Mouse (Mus musculus): Measurements from ENCODE around the gene Gm20715.
"Not testable (repeated sequence)": the region's sequence is repeated elsewhere in the genome, so short reads cannot be mapped to it uniquely, and the experiment has no call there.

Gm20715 gene

DNA sequence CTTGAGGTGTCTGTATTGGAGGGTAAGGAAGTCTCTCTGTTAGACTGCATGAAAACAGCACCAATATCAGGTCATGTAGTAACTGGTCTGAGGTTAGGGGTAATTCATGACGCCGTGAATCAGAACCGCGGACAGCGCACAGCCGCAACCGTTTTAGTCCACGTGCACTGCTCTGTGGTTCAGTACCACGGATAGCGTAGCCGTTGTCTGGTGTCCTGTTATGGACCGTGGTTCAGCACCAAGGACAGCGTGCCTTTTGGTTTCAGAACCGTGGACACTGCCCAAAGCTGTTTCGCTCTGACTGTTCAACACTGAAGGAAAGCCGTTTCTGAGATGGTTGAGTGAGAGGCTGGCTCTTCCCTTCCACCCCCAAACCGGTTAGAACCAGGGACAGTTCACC is at the start of gene Gm20715:
TSS of gene Gm20715 (plus strand) at position 235 of the 400 bp plus-strand sequence.
- peak; percentile 70 to 74 for DNase-seq (ENCODE audit: low spot score in 2 of 2)

- no peak for DNase-seq (ENCODE audit: low spot score in 2 of 2)
Measured at GRCm38 (mm10) chr7:6360477-6361060, 49.5 kb upstream of the Gm20715 start.

GRCm38 (mm10) chr7:6361756-6362155 is 48.3 kb upstream of the Gm20715 start:
- no peak for DNase-seq (ENCODE audit: low spot score in 2 of 2)

DNA sequence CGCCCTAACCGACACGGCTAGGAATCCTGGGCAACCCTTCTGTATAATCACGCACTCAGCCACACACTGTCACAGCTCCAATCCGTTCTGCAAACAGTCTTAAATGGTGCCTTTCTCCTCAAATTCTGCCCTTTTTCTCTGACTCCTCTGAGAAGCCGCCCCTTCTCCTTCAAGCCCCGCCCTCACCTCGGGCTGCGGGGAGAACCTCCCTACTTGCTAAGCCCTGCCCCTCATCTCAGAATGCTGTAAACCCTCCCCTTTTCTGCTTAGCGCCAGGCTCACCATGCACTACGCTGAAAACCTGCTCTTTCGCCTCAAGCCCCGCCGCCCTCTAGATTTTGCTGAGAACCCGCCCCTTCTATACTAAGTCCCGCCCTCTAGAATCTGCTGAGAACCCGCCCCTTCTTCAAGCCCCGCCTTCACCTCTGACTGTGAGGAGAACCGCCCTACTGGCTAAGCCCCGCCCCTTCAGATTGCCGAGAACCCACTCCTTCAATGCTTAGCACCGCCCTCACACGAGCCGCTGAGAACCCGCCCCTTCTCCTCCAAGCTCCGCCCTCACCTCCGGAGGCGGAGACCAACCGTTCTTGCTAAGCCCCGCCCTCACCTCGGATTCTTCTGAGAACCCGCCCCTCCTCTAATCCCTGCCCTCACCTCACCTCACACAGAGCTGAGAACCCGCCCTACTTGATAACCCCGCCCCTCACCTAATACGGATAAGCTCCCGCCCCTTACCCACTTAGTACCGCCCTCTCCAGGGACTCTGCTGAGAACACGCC is 47.6 kb upstream of the Gm20715 start:
- DNase-seq (ENCODE audit: low spot score in 2 of 2) = peak; percentile 99 to 100

GRCm38 (mm10) chr7:6363047-6363488 is 47.0 kb upstream of the Gm20715 start, which contains the start of gene Zfp78:
TSS of gene Zfp78 (plus strand) at chr7:6363280.
- no peak for DNase-seq (ENCODE audit: low spot score in 2 of 2)

GRCm38 (mm10) chr7:6364761-6365160 is 45.3 kb upstream of the Gm20715 start:
- DNase-seq (ENCODE audit: low spot score in 2 of 2) = no peak

- DNase-seq (ENCODE audit: low spot score in 2 of 2) = no peak
Measured at GRCm38 (mm10) chr7:6367185-6367584, 42.9 kb upstream of the Gm20715 start.

DNA sequence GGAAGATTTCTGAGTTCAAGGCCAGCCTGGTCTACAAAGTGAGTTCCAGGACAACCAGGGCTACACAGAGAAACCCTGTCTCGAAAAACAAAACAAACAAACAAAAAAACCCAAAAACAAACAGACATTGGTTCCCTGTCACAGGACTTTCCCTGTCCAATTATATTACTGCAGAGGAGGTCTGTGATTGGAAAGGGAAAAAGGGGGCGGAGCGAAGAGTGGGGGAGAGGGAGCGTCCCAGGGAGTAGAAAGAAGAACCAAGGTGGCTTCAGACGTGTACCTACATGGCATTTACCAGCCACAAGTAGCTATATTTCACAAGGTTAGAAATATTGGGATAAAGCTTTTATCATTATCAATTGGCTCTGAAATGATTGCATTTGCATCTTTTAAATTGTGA is 41.9 kb upstream of the Gm20715 start:
- DNase-seq (ENCODE audit: low spot score in 2 of 2) = not testable (repeated sequence)

DNA sequence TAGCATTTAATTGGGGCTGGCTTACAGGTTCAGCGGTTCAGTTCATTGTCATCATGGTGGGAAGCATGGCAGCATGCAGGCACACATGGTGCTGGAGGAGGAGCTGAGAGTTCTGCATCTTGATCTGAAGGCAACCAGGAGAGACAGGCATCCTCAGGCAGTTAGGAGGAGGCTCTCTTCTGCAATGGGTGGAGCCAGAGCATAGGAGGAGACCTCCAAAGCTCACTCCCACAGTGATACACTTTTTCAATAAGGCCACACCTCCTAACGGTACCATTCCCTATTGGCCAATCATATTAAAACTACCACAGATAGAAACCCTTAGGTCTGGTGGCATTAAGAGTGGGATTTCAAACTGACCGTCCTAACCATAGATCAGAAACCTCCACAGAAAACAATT is 40.6 kb upstream of the Gm20715 start:
- no peak for DNase-seq (ENCODE audit: low spot score in 2 of 2)

GRCm38 (mm10) chr7:6372993-6373392 is 37.1 kb upstream of the Gm20715 start:
- no peak for DNase-seq (ENCODE audit: low spot score in 2 of 2)

GRCm38 (mm10) chr7:6378441-6378840 is 31.6 kb upstream of the Gm20715 start:
- no peak for DNase-seq (ENCODE audit: low spot score in 2 of 2)

DNA sequence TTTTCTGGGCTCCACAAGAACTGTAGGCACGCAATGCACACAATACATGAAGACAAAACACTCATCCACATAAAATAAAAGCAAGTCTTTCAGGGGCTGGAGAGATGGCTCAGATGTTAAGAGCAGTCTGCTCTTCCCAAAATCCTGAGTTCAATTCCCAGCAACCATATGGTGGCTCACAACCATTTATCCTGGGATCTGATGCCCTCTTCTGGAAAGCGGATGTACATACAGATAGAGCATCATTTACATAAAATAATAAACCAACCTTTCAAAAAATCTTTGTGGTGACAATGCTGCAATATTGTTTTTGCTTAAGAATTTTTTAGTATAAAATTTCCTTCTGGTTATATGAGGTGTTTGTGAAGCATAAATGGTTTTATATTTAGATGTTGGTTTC is 28.6 kb upstream of the Gm20715 start:
- DNase-seq (ENCODE audit: low spot score in 2 of 2) = no peak

DNA sequence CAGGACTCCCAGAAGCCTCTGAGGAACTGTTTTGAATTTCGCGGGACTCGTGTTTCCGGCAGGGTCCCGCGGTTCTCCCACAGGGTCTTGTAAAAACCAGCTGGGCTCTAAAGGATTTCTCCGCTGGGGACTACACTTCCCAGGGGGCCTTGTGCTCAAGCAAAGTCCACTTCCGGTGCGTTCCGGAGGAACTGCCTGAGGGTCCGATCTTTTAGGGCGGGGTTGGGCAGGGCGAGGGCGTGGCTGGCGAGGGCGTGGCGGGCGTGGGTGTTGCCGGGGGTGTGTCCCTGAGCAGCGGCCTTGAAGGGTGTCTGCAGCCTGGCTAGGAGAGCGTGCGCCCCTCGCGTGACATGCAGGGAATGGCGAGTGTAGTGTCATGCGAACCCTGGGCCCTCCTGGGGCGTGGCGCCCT is 27.0 kb upstream of the Gm20715 start, which contains the start of gene Zfp28:
TSS of gene Zfp28 (plus strand) at position 252 of the 412 bp plus-strand sequence.
- DNase-seq (ENCODE audit: low spot score in 2 of 2) = peak; percentile 85 to 91

GRCm38 (mm10) chr7:6384011-6384410 is 26.1 kb upstream of the Gm20715 start:
- no peak for DNase-seq (ENCODE audit: low spot score in 2 of 2)

DNA sequence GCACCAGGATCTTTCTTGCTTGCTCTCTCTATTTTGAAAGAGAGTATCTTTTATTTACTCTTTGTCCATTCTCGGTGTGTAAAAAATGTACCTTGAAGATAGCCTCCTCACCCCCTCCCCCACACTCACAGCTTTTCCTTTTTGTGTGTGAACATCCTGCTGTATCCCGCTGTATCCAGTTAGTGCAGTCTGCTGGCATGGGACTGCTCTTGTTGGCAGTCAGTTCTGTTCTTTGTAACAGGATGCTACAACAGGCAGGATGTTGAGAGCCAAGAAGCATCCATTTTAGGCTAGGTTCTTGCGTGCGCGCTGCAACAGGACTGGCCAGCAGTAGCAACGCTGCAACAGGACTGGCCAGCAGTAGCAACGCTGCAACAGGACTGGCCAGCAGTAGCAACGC is 23.1 kb upstream of the Gm20715 start:
- DNase-seq (ENCODE audit: low spot score in 2 of 2) = no peak

DNA sequence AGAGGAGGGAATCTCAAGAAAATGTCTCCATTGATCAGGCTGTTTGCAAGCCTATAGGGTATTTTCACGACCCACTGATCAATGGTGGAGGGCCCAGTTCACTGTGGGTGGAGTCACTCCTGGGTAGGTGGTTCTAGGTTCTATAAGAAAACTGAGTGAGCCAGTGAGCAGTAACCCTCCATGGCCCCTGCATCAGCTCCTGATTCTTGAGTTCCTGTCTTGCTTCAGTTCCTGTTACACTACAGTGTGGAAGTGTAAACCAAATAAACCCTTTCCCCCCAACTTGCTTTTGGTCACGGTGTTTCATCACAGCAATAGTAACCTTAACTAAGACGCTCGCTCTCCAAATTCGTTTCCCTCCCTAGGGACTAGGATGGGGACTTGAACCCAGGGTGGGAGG is 21.1 kb upstream of the Gm20715 start:
- DNase-seq (ENCODE audit: low spot score in 2 of 2) = no peak

GRCm38 (mm10) chr7:6389449-6389848 is 20.6 kb upstream of the Gm20715 start:
- no peak for DNase-seq (ENCODE audit: low spot score in 2 of 2)

- DNase-seq (ENCODE audit: low spot score in 2 of 2) = peak; percentile 29
Measured at GRCm38 (mm10) chr7:6397996-6398975, 11.8 kb upstream of the Gm20715 start, which contains the start of gene Smim17. TSS of gene Smim17 (plus strand) at chr7:6398715.

GRCm38 (mm10) chr7:6414626-6415441 is 4.8 kb downstream of the Gm20715 start:
- DNase-seq (ENCODE audit: low spot score in 2 of 2) = no peak

GRCm38 (mm10) chr7:6415442-6415787 is 5.3 kb downstream of the Gm20715 start:
- no peak for DNase-seq (ENCODE audit: low spot score in 2 of 2)

DNA sequence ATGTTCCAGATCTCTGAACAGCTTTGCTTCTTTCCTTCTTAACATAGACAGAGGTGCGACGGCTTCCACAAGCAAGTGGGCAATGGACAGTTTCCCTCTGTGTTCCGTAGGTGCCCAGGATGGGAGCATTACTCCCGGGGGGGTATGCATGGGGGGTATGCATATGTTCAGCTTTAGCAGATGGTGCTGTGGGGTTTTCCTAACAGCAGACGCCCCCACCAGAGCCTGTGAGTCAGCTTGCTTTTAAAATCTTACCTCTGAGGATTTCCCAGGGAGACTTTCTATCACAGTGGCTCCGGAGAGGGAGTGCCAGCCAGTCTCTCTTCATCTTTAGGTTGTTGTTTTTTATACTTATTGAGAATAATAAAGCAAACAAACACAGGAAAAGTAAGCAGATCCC is 9.8 kb downstream of the Gm20715 start:
- DNase-seq (ENCODE audit: low spot score in 2 of 2) = no peak

Measured in natural killer cell, adult 2 months (primary cell).